Mouse (Mus musculus): ENCODE measurements around the gene Fads2. TPM values are rescaled to one million over a fixed set of nuclear protein-coding genes. Genes with fewer than 3 reads are reported as not detected.

Gene Fads2
- total RNA-seq, 2 experiments from 2014 or later: 117 to 131 TPM

- intact Hi-C loops (cut with DNase I): no loop called here
- no peak for DNase-seq (ENCODE audit: low spot score in 2 of 2)
These were observed 78.2 kb downstream of the Fads2 start for GRCm38 (mm10) chr19:10023304-10023758.

- intact Hi-C loops (cut with DNase I): no loop called here
- peak; percentile 45 to 47 for DNase-seq (ENCODE audit: low spot score in 2 of 2)
These were observed 78.9 kb downstream of the Fads2 start for GRCm38 (mm10) chr19:10022414-10023303.

- intact Hi-C loops (cut with DNase I): no loop called here
- no peak for DNase-seq (ENCODE audit: low spot score in 2 of 2)
These were observed 79.6 kb downstream of the Fads2 start for GRCm38 (mm10) chr19:10021981-10022380.

GRCm38 (mm10) chr19:10019214-10019760 is 82.3 kb downstream of the Fads2 start:
- DNase-seq (ENCODE audit: low spot score in 2 of 2): no peak
- intact Hi-C loops (cut with DNase I): no loop called here

GRCm38 (mm10) chr19:10018527-10018818 is 83.1 kb downstream of the Fads2 start:
- intact Hi-C loops (cut with DNase I): no loop called here
- no peak for DNase-seq (ENCODE audit: low spot score in 2 of 2)

GRCm38 (mm10) chr19:10017637-10018526 is 83.7 kb downstream of the Fads2 start:
- peak; percentile 75 to 78 for DNase-seq (ENCODE audit: low spot score in 2 of 2)
- intact Hi-C loops (cut with DNase I): no loop called here

- no peak for DNase-seq (ENCODE audit: low spot score in 2 of 2)
- intact Hi-C loops (cut with DNase I): no loop called here
These were observed 85.4 kb downstream of the Fads2 start for GRCm38 (mm10) chr19:10016151-10016550.

- no peak for DNase-seq (ENCODE audit: low spot score in 2 of 2)
- intact Hi-C loops (cut with DNase I): no loop called here
These were observed 86.1 kb downstream of the Fads2 start for GRCm38 (mm10) chr19:10015442-10015841.

GRCm38 (mm10) chr19:10014824-10015223 is 86.7 kb downstream of the Fads2 start:
- no peak for DNase-seq (ENCODE audit: low spot score in 2 of 2)
- intact Hi-C loops (cut with DNase I): no loop called here

- intact Hi-C loops (cut with DNase I): no loop called here
- DNase-seq (ENCODE audit: low spot score in 2 of 2): no peak
These were observed 87.6 kb downstream of the Fads2 start for GRCm38 (mm10) chr19:10013913-10014312.

- DNase-seq (ENCODE audit: low spot score in 2 of 2): no peak
- intact Hi-C loops (cut with DNase I): no loop called here
These were observed 88.2 kb downstream of the Fads2 start for GRCm38 (mm10) chr19:10013348-10013747.

GRCm38 (mm10) chr19:10012827-10013278 is 88.7 kb downstream of the Fads2 start:
- intact Hi-C loops (cut with DNase I): no loop called here
- DNase-seq (ENCODE audit: low spot score in 2 of 2): no peak

Other genes with a start within 250 kb of the Fads2 start
- 10 to 100 TPM; 24.7 to 30.7 TPM for gene Incenp, start 202.2 kb downstream of the Fads2 start, total RNA-seq (2021)
- gene Fth1, start 121.1 kb downstream of the Fads2 start, total RNA-seq (2021): 1,000 to 10,000 TPM; 2,116 to 2,547 TPM
- gene Best1, start 100.1 kb downstream of the Fads2 start, total RNA-seq (2021): 1 to 10 TPM; 1.0 to 1.2 TPM
- 1 to 10 TPM; 8.5 to 9.9 TPM for gene Rab3il1, start 100.1 kb downstream of the Fads2 start, total RNA-seq (2021)
- gene Fads3, start 60.2 kb downstream of the Fads2 start, total RNA-seq (2021): 10 to 100 TPM; 26.1 to 29.6 TPM
- 100 to 1,000 TPM; 183 to 192 TPM for gene Fads1, start 81.1 kb upstream of the Fads2 start, total RNA-seq (2021)
- gene Tmem258, start 102.3 kb upstream of the Fads2 start, total RNA-seq (2021): 10 to 100 TPM; 65.4 to 66.1 TPM
- 10 to 100 TPM in 1 of 2 experiments, 1 to 10 TPM in 1; 10.0 to 13.9 TPM for gene Fen1, start 102.4 kb upstream of the Fads2 start, total RNA-seq (2021)
- gene Myrf, start 139.0 kb upstream of the Fads2 start, total RNA-seq (2021): 10 to 100 TPM; 17.1 to 18.9 TPM
- 10 to 100 TPM; 92.4 to 94.3 TPM for gene Dagla, start 203.1 kb upstream of the Fads2 start, total RNA-seq (2021)

Data from left cerebral cortex, postnatal 36 days (tissue).